Mouse (Mus musculus) lung, adult 2 months (tissue): ENCODE results near the gene Polr2m.

Source experiments
- CTCF ChIP-seq: fragments of 200-500 bp; IDR thresholded peaks from 2 replicates; pipeline ENCODE4 v1.5.1; 2011; ENCODE audit warnings: mild to moderate bottlenecking, low read length, control low read depth; ENCODE audit not compliant: insufficient read depth
- POLR2A ChIP-seq: fragments of 200-500 bp; IDR thresholded peaks from 2 replicates; pipeline ENCODE4 v1.6.1; 2011; ENCODE audit warnings: low read depth, mild to moderate bottlenecking, control low read depth, low read length, borderline replicate concordance; ENCODE audit errors: extremely low read depth

- TF ChIP-seq CTCF = no peak
- no peak for TF ChIP-seq POLR2A
Measured at GRCm38 (mm10) chr9:71484871-71485474, 762 bp downstream of the Polr2m start.
